Mouse (Mus musculus) lung, adult 2 months (tissue): ENCODE results near the gene Rtca.

Experiments
- CTCF ChIP-seq: fragments of 200-500 bp; IDR thresholded peaks from 2 replicates; pipeline ENCODE4 v1.5.1; 2011; ENCODE audit warnings: mild to moderate bottlenecking, low read length, control low read depth; ENCODE audit not compliant: insufficient read depth
- POLR2A ChIP-seq: fragments of 200-500 bp; IDR thresholded peaks from 2 replicates; pipeline ENCODE4 v1.6.1; 2011; ENCODE audit warnings: low read depth, mild to moderate bottlenecking, control low read depth, low read length, borderline replicate concordance; ENCODE audit errors: extremely low read depth

DNA sequence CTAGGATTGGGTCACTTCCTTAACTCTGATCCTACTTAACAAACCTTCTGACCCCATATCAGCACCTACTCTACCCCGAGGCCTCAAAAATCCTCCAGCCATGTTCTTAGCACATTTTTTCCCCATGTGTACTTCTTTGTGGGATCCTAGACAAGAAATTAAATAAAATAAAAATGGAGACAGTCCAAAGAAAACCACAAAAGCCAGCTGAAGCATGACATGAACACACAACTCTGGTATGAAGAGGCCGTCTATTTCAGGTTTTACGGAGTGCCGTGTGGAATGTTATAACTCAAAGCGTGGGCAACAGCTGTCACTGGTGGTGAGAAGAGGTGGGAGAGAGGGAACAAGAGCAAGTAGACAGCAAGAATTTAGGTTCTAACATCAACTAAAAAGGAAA is 43.4 kb upstream of the Rtca start:
- TF ChIP-seq CTCF, result no peak
- no peak for TF ChIP-seq POLR2A
